Mouse (Mus musculus): ENCODE measurements around the gene Tomm20.
"Not testable (repeated sequence)": the region's sequence is repeated elsewhere in the genome, so short reads cannot be mapped to it uniquely, and the experiment has no call there.

The Tomm20 gene

DNA sequence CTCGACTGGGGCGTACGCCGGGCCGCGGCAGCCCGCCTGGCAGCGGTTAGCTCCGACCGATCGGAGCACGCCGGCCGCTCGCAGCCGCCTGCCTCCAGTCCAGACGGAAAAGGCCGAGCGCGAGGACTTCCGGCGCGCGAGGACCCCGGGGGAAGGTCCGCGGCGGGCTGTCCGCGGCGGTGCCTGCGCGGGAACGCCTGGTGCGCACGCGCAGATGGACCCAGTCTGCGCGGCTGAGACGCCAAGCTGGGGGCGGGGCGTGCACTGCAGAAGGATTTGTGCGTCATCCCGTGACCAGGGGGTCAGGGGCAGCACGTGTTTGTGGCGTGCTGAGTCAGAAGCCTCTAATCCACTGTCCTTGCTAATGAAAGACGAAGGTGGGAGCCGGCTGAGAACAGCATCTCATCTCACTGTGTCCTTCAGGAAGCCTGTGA lies at the start of gene Tomm20:
TSS of gene Tomm20 (minus strand) at position 115 of the 434 bp plus-strand sequence.
- DNase-seq (ENCODE audit: low read depth, low spot score), result peak; percentile 99

GRCm38 (mm10) chr8:126994506-126994905 lies 48.9 kb upstream of the Tomm20 start:
- DNase-seq (ENCODE audit: low read depth, low spot score), result no peak

- DNase-seq (ENCODE audit: low read depth, low spot score), result no peak
Observed at GRCm38 (mm10) chr8:126989363-126990153, 43.9 kb upstream of the Tomm20 start.

DNA sequence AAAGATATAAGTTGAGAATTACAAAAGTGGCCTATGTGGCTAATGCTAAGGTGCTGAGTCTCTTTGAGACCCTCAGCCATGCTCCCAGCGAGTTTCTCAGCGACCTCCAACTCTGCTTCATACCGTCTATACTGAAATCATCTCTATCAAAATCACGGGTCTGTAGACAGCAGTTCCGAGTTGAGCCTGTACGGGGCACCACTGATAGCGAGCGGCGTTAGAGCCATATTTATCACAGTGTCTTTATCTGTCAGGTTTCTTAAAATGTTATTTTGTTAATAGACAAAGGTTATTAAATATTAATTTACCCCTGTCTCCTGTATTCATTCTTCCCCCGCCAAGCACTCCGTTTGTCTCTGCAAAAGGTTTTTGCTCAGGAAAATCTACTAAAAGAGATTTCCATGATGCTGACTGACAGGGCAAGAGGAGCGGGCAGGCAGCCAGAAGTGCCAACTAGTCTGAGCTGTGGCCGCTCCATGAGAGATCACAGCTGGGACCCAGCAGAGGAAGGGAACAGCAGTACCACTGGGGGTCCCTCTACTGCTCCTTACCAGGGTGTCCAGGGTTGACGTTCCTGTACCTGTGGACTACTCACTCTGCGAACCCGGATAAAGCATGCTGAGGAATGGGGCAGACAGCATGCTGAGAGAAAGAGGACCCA lies 42.8 kb upstream of the Tomm20 start:
- no peak for DNase-seq (ENCODE audit: low read depth, low spot score)

- DNase-seq (ENCODE audit: low read depth, low spot score), result peak; percentile 63
Observed at GRCm38 (mm10) chr8:126986495-126986894, 40.9 kb upstream of the Tomm20 start.

- no peak for DNase-seq (ENCODE audit: low read depth, low spot score)
Observed at GRCm38 (mm10) chr8:126980046-126980445, 34.4 kb upstream of the Tomm20 start.

DNA sequence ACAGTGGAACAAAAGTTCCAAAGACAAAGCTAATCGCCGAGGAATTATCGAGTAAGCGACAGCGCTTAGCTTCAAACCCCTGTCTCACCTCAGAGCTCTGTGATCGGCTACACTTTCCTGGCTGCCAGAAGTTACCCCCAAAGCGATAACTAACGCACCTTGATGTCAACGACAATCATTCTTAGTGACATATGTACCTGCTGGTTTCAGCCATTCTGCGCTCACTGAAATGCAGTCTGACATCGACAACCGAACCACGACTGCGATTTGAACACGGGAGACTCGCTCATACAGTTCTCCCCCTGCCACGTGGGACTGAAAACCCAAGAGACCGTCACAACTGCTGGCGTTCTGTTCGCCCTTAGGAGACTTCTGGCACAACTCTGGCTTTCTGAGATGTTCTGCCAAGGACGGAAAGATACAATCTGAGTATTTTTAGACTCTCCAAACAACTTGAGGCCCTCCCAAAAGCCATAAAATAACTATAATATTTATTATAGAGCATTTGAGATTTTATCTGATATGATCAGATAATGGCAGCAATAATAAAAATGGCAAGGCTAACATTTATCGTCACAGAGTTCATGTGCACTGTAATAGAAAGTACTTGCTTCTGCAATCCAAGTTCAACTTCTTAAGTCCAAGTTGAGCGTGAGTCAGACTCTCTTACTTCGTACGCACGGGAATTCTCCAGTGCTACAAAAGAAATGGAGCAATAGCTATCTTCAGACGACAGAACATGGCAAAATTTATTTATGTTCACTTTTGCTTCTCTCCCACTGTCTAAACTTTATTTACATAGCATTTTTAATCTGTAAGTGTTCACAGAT lies 33.7 kb upstream of the Tomm20 start:
- DNase-seq (ENCODE audit: low read depth, low spot score), result no peak

DNA sequence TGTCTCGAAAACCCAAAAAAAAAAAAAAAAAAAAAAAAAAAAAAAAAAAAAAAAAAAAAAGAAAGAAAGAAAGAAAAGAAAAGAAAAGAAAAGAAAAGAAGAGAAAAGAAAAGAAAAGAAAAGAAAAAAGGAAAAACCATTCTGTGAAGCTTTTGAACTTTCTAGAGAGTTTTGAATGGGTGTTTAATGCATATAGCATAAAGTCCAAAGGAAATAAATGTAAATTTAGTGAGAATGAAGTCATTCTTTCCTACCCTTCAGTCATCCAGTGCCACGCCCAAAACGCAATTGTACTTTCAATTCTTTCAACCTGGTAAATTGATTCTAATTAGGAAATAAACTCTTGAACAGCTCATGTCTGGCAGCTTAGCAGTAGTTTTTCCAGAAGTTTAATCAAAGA lies 32.9 kb upstream of the Tomm20 start:
- not testable (repeated sequence) for DNase-seq (ENCODE audit: low read depth, low spot score)

DNA sequence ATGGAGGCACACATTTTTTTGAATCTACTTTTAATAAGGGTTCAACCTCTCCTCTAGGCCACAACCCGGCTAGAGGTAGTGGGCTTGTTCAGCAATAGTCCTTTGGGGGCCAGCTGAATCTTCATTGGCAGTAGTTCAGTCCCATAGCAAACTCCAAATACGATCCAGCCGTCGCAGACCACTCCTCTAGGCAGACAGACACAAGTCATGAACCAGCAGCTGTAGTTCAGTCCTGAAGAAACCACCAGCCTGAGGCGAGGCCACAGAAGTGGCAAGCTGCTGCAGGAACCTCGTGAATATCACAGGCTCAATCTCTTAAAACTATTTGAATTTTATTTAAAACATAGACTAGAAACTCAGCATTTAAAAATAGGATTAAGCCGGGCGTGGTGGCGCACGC lies 32.4 kb upstream of the Tomm20 start:
- no peak for DNase-seq (ENCODE audit: low read depth, low spot score)

- no peak for DNase-seq (ENCODE audit: low read depth, low spot score)
Observed at GRCm38 (mm10) chr8:126976608-126977348, 31.1 kb upstream of the Tomm20 start.

DNA sequence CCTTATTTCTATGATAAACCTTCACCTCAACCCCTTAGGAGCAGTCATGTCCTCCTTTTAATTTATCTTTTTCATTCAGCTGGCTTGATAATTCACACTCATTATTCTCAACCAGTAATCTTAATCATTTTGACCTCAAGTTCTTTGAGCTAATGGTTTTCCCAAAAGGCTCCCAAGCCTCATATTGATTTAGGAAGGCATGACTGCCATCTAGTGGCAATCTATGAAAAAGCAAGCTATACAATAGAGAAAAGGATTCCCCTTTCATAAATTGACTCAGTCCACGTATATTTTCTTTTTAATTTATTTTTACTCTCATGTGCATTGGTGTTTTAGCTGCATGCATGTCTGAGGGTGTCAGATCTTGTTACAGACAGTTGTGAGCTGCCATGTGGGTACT lies 30.1 kb upstream of the Tomm20 start:
- peak; percentile 46 for DNase-seq (ENCODE audit: low read depth, low spot score)

GRCm38 (mm10) chr8:126974511-126974910 lies 28.9 kb upstream of the Tomm20 start:
- no peak for DNase-seq (ENCODE audit: low read depth, low spot score)

- DNase-seq (ENCODE audit: low read depth, low spot score), result no peak
Observed at GRCm38 (mm10) chr8:126973686-126974265, 28.1 kb upstream of the Tomm20 start.

GRCm38 (mm10) chr8:126972649-126973048 lies 27.0 kb upstream of the Tomm20 start:
- DNase-seq (ENCODE audit: low read depth, low spot score), result no peak

DNA sequence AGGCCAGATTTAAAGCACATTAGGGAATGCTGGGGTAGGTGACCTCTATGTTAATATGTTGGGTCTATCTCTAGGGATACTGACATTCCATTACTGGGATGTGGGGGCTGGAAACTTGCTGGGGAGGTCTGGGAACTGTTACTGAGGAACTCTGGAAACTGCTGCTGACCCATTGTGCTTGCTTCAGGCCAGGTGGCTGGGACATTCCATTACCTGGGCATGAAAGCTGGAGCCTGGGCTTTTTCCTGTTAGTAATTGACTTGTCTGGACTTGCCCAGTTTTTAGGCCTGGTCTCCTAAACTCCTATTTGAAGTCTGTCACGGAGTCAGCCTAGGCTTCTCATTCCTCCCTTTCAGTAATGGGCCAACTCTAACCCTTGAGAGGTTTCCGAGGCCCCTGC lies 26.5 kb upstream of the Tomm20 start:
- DNase-seq (ENCODE audit: low read depth, low spot score), result no peak

DNA sequence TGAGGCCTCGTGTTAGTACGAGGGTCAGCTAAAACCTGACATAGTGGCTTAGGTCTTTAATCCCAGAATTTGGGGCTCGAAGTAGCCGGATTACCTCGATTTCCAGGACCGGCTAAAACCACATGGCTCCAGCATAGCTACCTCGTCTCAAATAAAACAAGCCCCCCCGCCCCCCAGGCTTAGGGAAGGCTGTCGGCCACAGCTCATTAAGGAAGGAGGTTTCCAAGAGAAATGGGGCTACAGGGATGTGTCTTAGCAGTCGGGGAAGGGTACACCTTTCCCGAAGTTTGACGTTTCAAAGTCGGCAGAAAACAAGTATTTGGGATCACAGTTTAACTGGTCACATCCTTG lies 25.6 kb upstream of the Tomm20 start:
- DNase-seq (ENCODE audit: low read depth, low spot score), result no peak

DNA sequence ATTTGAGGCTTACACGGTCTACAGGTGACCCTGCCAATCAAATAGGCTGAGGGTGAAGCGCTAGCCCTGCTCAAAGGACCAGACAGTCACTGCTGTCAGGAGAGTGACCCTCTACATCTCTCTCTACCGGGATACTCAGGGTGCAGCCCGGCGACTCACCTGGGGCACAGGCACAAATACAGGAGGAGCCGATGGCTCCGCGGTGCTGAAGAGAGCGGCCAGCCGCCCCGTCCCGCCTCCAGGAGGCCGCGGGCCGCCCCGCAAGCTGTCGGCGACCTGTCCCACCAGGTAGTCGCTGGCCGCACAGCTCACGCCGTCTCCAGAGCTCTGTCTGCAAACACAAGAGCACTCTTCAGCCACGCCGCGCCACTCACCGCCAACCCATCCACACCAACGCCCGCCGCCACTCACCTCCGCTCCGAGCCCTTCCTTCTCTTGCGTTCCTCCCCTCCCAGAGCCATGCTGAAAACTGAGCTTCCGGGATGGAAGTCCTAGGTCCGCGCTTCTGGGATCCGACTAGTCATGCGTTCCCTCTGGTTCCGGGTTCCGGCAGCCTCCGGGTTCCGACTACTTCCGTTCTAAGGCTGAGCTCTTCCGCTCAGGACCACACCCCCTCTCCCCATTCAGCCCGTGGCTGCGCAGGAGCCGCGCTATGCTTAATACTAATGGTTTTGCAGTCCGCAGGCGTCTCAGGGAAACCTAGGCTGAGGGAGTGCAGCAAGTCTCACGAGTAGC lies 25.1 kb upstream of the Tomm20 start, which contains the start of gene Rbm34:
TSS of gene Rbm34 (minus strand) at position 493 of the 735 bp plus-strand sequence.
- peak; percentile 90 for DNase-seq (ENCODE audit: low read depth, low spot score)

DNA sequence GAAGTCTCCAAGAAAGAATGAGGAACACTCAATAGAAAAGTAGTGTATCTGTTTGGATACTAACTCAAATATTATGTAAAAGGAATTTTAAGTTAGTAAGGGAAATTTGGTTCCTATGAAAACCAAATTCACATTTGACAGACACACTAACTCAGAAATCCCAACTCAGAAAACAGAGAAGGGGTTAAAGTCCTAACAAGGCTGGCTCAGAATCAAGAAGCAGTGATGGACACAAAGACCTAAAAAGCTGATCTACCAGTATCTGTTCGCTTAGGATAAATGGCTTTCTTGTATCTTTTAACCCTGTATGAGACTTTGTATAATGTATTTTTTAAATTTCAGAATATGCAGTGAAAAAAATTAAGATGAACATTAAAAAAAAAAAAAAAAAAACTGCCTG lies 23.9 kb upstream of the Tomm20 start:
- DNase-seq (ENCODE audit: low read depth, low spot score), result no peak

GRCm38 (mm10) chr8:126968107-126968506 lies 22.5 kb upstream of the Tomm20 start:
- no peak for DNase-seq (ENCODE audit: low read depth, low spot score)

- no peak for DNase-seq (ENCODE audit: low read depth, low spot score)
Observed at GRCm38 (mm10) chr8:126965246-126965645, 19.6 kb upstream of the Tomm20 start.

All from retina, adult 2 months (tissue).